Mouse (Mus musculus): ENCODE measurements around the gene Arid1a.

GRCm38 (mm10) chr4:133729007-133729406 lies 27.6 kb downstream of the Arid1a start:
- no peak for TF ChIP-seq CTCF (IDR thresholded peaks at IDR 0.05; ENCODE audit: borderline replicate concordance, insufficient read depth, low read length)
- TF ChIP-seq POLR2A (IDR thresholded peaks at IDR 0.05; ENCODE audit: low read depth, low read length), result no peak

Measured in embryonic fibroblast, embryonic 13.5 days (primary cell).